Mouse (Mus musculus): Measurements from ENCODE around the gene Tmem141. TPM values are rescaled to one million over a fixed set of nuclear protein-coding genes. Genes with fewer than 3 reads are reported as not detected.
A peak's percentile ranks its signal among the peaks of the same experiment; 100 is the strongest.

The Tmem141 gene
- polyA plus RNA-seq (2016; fragmentation: Nextera tagmentation; extraction: Ambion mirVana), result 17.0 and 20.7 TPM in 2 replicates

DNA sequence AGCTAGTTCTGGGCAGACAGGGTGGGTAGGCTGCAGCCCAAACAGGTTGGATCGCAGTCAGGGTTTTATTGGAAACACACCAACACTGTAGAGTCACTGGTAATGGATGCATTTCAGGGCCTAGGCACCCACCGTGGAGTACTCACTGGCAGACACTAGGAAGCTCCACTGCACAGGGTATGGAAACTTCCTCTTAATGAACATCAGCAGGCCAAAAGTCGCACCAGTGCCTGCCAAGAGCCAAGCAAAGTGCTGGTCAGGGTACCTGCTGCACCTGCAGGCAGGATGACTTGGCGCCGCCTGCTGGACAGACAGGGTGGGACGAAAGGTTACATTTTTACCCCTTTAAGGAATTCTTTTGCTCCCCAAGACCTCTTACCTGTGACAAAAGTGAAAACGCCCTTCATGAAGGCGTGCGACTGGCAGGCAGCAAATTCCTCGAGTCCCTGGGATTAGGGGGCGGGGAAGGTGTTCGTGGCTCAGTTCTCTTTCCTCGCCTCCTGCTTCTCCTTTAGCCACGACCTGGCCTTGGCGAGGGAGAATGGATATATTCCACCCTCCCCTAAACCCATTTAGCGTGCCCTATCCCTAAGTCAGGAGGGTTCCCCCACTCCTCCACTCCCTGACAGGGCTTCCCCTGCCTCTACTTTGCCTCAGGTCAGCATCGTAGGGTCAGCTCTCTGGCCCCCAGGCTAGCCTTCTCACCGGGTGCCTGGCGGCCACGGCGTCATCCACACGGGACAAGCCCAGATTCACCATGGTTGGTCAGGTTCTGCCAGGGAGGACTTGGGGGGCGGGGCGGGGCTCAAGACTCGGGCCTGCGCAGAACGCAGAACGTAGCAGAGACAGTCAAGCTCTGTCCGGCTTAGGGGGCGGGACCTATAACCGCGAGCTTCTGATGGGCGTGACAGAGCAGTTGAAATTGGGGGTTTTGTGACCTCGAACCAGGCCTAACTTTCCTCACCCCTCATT is at the start of gene Tmem141:
Tmem141 (minus strand) TSS at position 777 of the 972 bp plus-strand sequence.
- Histone ChIP-seq H3K27ac (peak within 1 kb of the TSS; percentile 80), H3K4me1 (peaks cover 16% of the 10 kb centered on the region), H3K27me3 (ENCODE audit: low read depth, poor library complexity, severe bottlenecking) (peaks cover 25% of the 10 kb centered on the region), H3K4me3 (peak within 1 kb of the TSS; percentile 59), H3K36me3 (no peaks in the 10 kb centered on the region), H3K9me3 (replicated peaks) (no peaks in the 10 kb centered on the region)
- peak; percentile 86 for DNase-seq (ENCODE audit: low spot score)
- WGBS, result 6% methylated on average over 34 of the region's 34 CpGs

- no peak for DNase-seq (ENCODE audit: low spot score)
- Histone ChIP-seq H3K27me3 (ENCODE audit: low read depth, poor library complexity, severe bottlenecking) (no peaks in the 10 kb centered on the region), H3K9me3 (replicated peaks) (no peaks in the 10 kb centered on the region), H3K4me1 (no peaks in the 10 kb centered on the region), H3K4me3 (no peak overlapping the region), H3K27ac (no peak overlapping the region), H3K36me3 (no peaks in the 10 kb centered on the region)
- 72% methylated on average over 1 of the region's 1 CpGs for WGBS
These were observed 44.7 kb upstream of the Tmem141 start for GRCm38 (mm10) chr2:25666516-25666915.

GRCm38 (mm10) chr2:25664125-25664524 is 42.3 kb upstream of the Tmem141 start:
- H3K9me3 ChIP-seq (replicated peaks), result no peaks in the 10 kb centered on the region
- H3K27me3 ChIP-seq (ENCODE audit: low read depth, poor library complexity, severe bottlenecking), result no peaks in the 10 kb centered on the region
- no peak overlapping the region for H3K4me3 ChIP-seq
- no peak for DNase-seq (ENCODE audit: low spot score)
- H3K27ac ChIP-seq, result no peak overlapping the region
- H3K36me3 ChIP-seq, result no peaks in the 10 kb centered on the region
- WGBS, result 72% methylated on average over 5 of the region's 5 CpGs
- no peaks in the 10 kb centered on the region for H3K4me1 ChIP-seq

GRCm38 (mm10) chr2:25663511-25663910 is 41.7 kb upstream of the Tmem141 start:
- Histone ChIP-seq H3K9me3 (replicated peaks) (no peaks in the 10 kb centered on the region), H3K27ac (no peak overlapping the region), H3K27me3 (ENCODE audit: low read depth, poor library complexity, severe bottlenecking) (no peaks in the 10 kb centered on the region), H3K36me3 (no peaks in the 10 kb centered on the region), H3K4me1 (no peaks in the 10 kb centered on the region), H3K4me3 (no peak overlapping the region)
- 69% methylated on average over 1 of the region's 1 CpGs for whole genome bisulfite sequencing
- peak; percentile 60 for DNase-seq (ENCODE audit: low spot score)

- Histone ChIP-seq H3K36me3 (no peaks in the 10 kb centered on the region), H3K4me3 (no peak overlapping the region), H3K27ac (no peak overlapping the region), H3K9me3 (replicated peaks) (no peaks in the 10 kb centered on the region), H3K4me1 (no peaks in the 10 kb centered on the region), H3K27me3 (ENCODE audit: low read depth, poor library complexity, severe bottlenecking) (no peaks in the 10 kb centered on the region)
- no peak for DNase-seq (ENCODE audit: low spot score)
- 84% methylated on average over 6 of the region's 6 CpGs for WGBS
These were observed 39.6 kb upstream of the Tmem141 start for GRCm38 (mm10) chr2:25661245-25661970.

DNA sequence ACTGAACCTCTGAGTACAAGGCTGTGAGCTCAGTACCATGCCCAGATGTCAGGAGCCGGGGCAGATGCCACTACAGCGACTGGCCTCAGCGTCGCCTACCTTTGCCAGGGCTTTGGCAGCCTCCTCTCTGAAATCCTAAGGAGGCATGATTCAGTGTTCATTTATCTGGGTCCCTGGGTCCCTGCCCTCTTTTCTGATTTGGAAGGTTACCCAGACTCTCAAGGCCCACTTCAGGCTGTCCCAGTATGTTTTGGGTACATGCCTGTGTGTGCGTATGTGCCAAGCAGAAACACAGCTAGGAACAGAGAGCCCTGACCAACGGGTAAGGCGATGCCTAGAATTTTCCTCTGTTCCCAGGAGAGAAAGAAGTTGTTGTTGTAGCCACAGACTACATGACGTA is 38.5 kb upstream of the Tmem141 start:
- no peak overlapping the region for H3K4me3 ChIP-seq
- no peak overlapping the region for H3K27ac ChIP-seq
- no peak for DNase-seq (ENCODE audit: low spot score)
- H3K27me3 ChIP-seq (ENCODE audit: low read depth, poor library complexity, severe bottlenecking), result no peaks in the 10 kb centered on the region
- H3K4me1 ChIP-seq, result no peaks in the 10 kb centered on the region
- H3K9me3 ChIP-seq (replicated peaks), result no peaks in the 10 kb centered on the region
- WGBS, result 91% methylated on average over 8 of the region's 8 CpGs
- H3K36me3 ChIP-seq, result no peaks in the 10 kb centered on the region

GRCm38 (mm10) chr2:25657652-25658051 is 35.8 kb upstream of the Tmem141 start, which contains the start of gene Lcn5:
Gene Lcn5, plus strand, starts transcription at chr2:25657952.
- H3K4me3 ChIP-seq, result no peak within 1 kb of the TSS
- no peak for DNase-seq (ENCODE audit: low spot score)
- no peak within 1 kb of the TSS for H3K27ac ChIP-seq
- H3K4me1 ChIP-seq, result no peaks in the 10 kb centered on the region
- H3K27me3 ChIP-seq (ENCODE audit: low read depth, poor library complexity, severe bottlenecking), result no peaks in the 10 kb centered on the region
- H3K9me3 ChIP-seq (replicated peaks), result no peaks in the 10 kb centered on the region
- no peaks in the 10 kb centered on the region for H3K36me3 ChIP-seq

GRCm38 (mm10) chr2:25657246-25657645 is 35.4 kb upstream of the Tmem141 start:
- Histone ChIP-seq H3K4me3 (no peak overlapping the region), H3K9me3 (replicated peaks) (no peaks in the 10 kb centered on the region), H3K4me1 (no peaks in the 10 kb centered on the region), H3K36me3 (no peaks in the 10 kb centered on the region), H3K27ac (no peak overlapping the region), H3K27me3 (ENCODE audit: low read depth, poor library complexity, severe bottlenecking) (no peaks in the 10 kb centered on the region)
- no peak for DNase-seq (ENCODE audit: low spot score)
- WGBS, result 89% methylated on average over 4 of the region's 4 CpGs

DNA sequence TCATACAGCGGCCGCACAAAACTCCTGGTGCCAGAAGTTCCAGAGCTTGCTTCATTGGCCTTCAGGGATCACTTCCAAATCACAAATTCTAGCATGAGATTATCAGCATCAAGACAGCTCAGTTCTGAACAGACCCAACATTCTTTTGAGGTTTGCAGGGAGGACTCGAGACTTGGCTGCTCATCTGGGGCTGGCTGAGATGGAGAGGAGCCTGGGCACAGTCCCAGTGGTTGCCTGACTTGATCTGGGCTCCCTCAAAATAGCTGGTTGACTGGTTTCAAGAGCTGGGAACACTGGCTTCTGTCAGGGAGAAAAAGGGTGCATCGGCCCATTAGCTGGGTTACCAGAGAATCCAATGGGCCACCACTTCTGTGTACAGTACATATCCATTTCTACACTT is 34.9 kb upstream of the Tmem141 start:
- Histone ChIP-seq H3K36me3 (no peaks in the 10 kb centered on the region), H3K9me3 (replicated peaks) (no peaks in the 10 kb centered on the region), H3K4me1 (no peaks in the 10 kb centered on the region), H3K27ac (no peak overlapping the region), H3K27me3 (ENCODE audit: low read depth, poor library complexity, severe bottlenecking) (no peaks in the 10 kb centered on the region), H3K4me3 (no peak overlapping the region)
- no peak for DNase-seq (ENCODE audit: low spot score)
- WGBS, result 81% methylated on average over 4 of the region's 4 CpGs

DNA sequence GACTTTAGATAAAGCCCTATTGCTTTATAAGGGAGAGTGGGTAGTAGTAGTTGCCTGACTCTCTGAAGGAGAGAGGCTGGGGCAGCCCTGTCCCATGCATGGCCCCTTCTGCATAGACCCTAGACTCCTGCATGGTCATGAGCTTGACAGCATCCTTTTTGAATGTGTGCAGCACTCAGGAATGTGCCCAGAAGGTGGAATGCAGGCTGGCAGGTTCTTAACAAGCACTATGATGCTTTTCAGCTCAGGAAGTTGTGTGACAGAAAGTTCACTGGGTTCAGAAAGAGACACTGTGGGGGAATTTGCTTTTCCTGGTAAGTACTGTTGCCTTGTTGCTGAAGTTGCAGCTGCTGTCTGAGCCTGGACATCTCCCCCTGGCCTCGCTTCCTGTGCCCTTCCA is 32.7 kb upstream of the Tmem141 start:
- Histone ChIP-seq H3K4me1 (no peaks in the 10 kb centered on the region), H3K27ac (no peak overlapping the region), H3K9me3 (replicated peaks) (no peaks in the 10 kb centered on the region), H3K27me3 (ENCODE audit: low read depth, poor library complexity, severe bottlenecking) (no peaks in the 10 kb centered on the region), H3K4me3 (no peak overlapping the region), H3K36me3 (no peaks in the 10 kb centered on the region)
- DNase-seq (ENCODE audit: low spot score), result no peak
- 53% methylated on average over 1 of the region's 1 CpGs for whole genome bisulfite sequencing

DNA sequence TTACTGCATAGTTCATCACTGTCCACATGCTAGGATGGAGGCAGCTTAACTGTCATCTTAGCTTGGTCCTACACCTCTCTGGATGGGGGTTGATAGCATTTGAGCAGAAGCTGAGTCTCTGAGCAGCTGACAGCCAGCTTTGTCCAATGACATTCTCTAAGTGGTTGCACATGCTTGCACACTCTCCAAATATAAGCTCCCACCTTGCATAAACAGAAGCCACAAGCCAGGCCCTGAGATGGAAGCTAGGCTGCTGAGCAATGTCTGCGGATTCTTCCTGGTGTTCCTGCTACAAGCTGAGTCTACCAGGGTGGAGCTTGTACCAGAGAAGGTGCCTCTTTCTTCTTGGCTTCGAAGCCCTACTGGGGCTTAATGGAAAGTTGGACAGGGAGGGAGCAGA is 31.1 kb upstream of the Tmem141 start, which contains the start of gene Lcn8:
Lcn8 (plus strand) TSS at position 219 of the 400 bp plus-strand sequence.
- 80% methylated on average over 2 of the region's 2 CpGs for WGBS
- H3K9me3 ChIP-seq (replicated peaks), result no peaks in the 10 kb centered on the region
- H3K4me3 ChIP-seq, result no peak within 1 kb of the TSS
- H3K27ac ChIP-seq, result no peak within 1 kb of the TSS
- H3K4me1 ChIP-seq, result no peaks in the 10 kb centered on the region
- no peak for DNase-seq (ENCODE audit: low spot score)
- H3K27me3 ChIP-seq (ENCODE audit: low read depth, poor library complexity, severe bottlenecking), result no peaks in the 10 kb centered on the region
- H3K36me3 ChIP-seq, result no peaks in the 10 kb centered on the region

- Histone ChIP-seq H3K36me3 (no peaks in the 10 kb centered on the region), H3K27ac (no peak overlapping the region), H3K4me3 (no peak overlapping the region), H3K27me3 (ENCODE audit: low read depth, poor library complexity, severe bottlenecking) (no peaks in the 10 kb centered on the region), H3K4me1 (no peaks in the 10 kb centered on the region), H3K9me3 (replicated peaks) (no peaks in the 10 kb centered on the region)
- peak; percentile 73 for DNase-seq (ENCODE audit: low spot score)
- 20% methylated on average over 6 of the region's 6 CpGs for WGBS
These were observed 18.1 kb upstream of the Tmem141 start for GRCm38 (mm10) chr2:25639890-25640289.

DNA sequence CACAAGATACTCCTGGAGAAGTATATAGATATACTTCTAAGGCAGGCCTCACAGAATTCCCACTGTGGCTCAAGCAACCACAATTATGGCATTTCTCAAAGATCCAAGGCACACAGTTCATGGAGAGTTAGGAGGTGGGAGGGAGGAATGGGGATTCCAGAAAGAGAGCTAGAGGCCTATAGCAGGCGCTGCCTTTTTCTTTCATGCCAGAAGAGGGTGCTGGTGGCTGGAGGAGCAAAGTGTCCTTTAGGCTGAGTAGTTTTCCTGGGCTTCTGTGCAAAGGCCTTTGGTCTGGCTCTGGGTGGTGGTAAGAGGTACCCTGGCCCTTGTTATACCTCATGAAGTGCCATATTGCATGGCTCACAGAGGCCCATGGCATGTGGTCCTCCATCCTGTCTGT is 12.2 kb upstream of the Tmem141 start:
- no peak overlapping the region for H3K4me3 ChIP-seq
- WGBS, result 45% methylated on average over 1 of the region's 1 CpGs
- H3K27ac ChIP-seq, result no peak overlapping the region
- H3K27me3 ChIP-seq (ENCODE audit: low read depth, poor library complexity, severe bottlenecking), result no peaks in the 10 kb centered on the region
- H3K4me1 ChIP-seq, result no peaks in the 10 kb centered on the region
- DNase-seq (ENCODE audit: low spot score), result no peak
- no peaks in the 10 kb centered on the region for H3K9me3 ChIP-seq (replicated peaks)
- no peaks in the 10 kb centered on the region for H3K36me3 ChIP-seq

Measured in limb, embryonic 10.5 days (tissue).